Mouse (Mus musculus): ENCODE measurements at regions not wholly inside any gene's neighbourhood (a gene's known extent, or its start where the extent isn't known, plus 50 kb on each side); places are given as distances from the start of the nearest gene placed in this dataset.

DNA sequence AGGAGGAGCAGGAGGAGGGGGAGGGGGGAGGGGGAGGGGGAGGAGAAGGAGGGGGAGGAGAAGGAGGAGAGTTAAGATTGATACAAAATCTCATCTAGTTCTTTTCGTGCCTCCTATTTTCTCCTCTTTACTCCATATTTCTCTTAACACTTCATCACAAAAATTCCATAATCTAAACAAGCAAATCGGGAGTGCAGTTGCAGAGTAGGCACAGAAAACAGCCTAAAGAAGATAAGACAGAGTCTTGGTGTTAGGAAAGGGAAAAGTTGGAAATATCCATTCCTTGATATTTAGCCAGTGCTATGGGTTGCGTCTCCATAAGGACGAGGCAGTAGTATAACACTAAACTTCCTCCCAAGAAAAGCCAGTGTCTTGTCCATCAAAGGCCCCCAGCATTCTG, 100.1 kb downstream of the Mettl11b start:
- TF ChIP-seq POLR2A (IDR thresholded peaks at IDR 0.05; ENCODE audit: control insufficient read depth, low read depth, low read length) (no peak), CTCF (IDR thresholded peaks at IDR 0.05; ENCODE audit: control insufficient read depth, insufficient read depth, insufficient replicate concordance, low read depth, low read length) (no peak)
